Mouse (Mus musculus): Measurements from ENCODE around the gene Rps24. TPM values are rescaled to one million over a fixed set of nuclear protein-coding genes. Genes with fewer than 3 reads are reported as not detected.
"Not testable (repeated sequence)": the region's sequence is repeated elsewhere in the genome, so short reads cannot be mapped to it uniquely, and the experiment has no call there.

Gene Rps24
- total RNA-seq (2021) = 100 to 1,000 TPM; 622 to 647 TPM
- long read RNA-seq, experiment 1, partial matches to known transcripts = 138 of 321 reads
- long read RNA-seq, experiment 1, other reads (novel, unspliced or antisense) = 180 of 321 reads
- long read RNA-seq, experiment 2, partial matches to known transcripts = 100 of 197 reads
- long read RNA-seq, experiment 2, other reads (novel, unspliced or antisense) = 96 of 197 reads

DNA sequence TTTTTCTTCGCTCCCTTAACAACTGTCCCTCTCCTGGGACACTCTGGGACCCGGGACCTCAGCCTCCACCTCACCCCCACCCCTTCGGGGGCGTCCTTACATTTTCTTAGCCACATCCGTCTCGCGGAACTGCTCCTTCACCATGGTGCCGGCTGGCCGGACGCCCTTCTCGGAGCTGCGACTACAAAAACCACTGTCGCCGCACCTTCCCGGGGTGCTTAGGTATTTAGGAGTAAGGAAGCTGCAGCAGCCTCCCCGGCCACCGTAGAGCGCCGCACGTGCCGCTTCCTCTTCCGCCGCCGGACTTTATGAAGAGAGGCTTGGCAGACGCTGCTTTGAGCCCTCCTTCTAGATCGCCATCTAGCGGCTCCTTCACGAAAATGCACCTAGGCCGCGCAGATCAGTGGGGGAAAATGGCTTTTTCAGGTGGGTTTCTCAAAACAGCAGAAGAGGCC lies at the start of gene Rps24, which contains the start of gene Polr3a:
Rps24 (plus strand) TSS at position 353 of the 455 bp plus-strand sequence.
Polr3a (minus strand) TSS at position 286 of the 455 bp plus-strand sequence.
- peak; percentile 88 for DNase-seq

DNA sequence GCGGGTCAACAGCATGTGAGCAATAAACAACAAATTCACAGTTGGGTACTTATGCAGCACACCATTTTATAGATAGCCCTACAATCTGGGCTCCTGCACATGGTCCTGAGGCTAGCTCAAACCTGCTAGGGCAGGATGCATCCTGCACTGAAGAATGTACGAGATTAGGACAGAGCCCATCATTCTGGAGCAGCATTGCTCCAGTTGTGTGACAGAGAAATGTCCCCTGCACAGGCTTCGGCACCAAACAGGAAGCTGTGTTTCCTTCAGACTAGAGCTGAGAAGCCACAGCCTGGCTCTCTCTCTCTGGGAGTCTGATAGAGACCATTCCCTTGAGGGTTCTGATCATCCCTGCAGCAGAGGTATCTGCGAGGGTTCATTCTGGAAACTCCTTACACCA lies 43.4 kb upstream of the Rps24 start:
- not testable (repeated sequence) for DNase-seq

DNA sequence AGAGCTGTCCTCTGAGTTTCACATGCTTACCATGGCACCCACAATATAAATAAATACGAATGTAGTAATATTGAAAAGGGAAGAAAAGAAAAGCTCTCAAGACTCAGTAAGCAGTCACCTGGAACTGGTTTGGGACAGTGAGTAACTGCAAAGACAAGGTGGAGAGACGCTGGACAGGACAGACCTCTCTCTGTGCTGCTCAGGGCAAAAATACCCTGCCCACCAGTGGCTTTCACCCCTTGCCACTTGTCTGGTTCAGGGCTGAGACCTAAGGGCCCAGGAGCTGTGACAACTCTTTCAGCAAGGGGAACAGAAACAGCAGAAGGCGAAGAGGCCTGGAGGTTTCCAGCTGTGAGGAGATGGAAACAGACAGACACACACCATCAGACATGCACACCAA lies 28.7 kb upstream of the Rps24 start:
- no peak for DNase-seq

DNA sequence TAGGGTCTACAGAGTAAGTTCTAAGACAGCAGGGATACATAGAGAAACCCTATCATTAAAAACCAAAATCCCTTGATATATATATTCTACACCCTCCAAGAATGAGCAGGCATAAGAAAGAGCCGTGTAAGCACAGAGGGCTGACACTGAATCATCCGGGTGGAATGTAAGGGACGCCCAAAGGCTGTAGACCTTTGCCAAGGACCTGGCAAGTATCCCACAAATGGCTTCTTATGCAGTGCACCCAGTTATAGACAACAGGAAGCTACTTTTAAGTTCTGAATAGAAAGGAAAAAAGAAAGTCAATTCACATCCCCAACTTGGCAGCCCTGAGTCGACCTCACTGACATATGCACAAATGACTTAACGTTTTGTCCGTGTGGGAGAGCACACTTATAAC lies 18.1 kb upstream of the Rps24 start:
- no peak for DNase-seq

DNA sequence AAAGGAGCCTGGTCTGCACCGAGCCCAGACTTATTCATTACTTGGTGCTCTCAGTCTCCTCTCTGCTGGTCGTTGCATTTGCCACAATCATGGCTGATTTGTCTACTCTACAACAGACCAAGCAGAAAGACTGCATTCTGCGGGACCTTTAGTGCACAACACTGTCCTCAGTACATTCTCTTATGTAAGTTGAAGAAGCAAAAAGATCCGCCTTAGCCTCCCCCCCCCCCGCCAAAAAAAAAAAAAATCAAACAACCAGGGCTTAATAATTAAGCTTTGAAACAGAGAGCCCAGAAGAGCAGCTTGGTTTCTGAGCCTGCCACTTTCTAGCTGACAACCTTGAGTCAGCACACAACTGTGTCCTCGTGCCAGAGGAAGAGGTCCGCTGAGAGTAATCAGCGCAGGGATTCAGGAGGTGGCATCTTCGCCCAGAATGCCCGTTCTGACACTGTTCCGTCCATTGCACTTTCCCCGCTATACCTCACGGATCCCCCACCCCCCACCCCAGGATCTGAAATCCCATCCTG lies 621 bp upstream of the Rps24 start:
- DNase-seq = no peak

DNA sequence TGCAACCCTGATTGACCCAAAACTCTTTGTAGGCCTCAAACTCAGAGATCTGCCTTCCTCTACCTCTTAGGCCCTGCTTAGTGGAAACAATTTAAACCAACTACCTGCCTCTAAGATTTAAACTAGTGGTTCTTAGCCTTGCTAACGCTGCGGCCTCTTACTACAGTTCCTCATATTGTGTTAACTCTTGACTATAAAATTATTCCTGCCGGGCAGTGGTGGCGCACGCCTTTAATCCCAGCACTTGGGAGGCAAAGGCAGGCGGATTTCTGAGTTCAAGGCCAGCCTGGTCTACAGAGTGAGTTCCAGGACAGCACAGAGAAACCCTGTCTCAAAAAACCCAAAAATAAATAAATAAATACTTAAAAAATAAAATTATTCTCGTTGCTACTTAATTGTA lies 2.8 kb downstream of the Rps24 start:
- not testable (repeated sequence) for DNase-seq

DNA sequence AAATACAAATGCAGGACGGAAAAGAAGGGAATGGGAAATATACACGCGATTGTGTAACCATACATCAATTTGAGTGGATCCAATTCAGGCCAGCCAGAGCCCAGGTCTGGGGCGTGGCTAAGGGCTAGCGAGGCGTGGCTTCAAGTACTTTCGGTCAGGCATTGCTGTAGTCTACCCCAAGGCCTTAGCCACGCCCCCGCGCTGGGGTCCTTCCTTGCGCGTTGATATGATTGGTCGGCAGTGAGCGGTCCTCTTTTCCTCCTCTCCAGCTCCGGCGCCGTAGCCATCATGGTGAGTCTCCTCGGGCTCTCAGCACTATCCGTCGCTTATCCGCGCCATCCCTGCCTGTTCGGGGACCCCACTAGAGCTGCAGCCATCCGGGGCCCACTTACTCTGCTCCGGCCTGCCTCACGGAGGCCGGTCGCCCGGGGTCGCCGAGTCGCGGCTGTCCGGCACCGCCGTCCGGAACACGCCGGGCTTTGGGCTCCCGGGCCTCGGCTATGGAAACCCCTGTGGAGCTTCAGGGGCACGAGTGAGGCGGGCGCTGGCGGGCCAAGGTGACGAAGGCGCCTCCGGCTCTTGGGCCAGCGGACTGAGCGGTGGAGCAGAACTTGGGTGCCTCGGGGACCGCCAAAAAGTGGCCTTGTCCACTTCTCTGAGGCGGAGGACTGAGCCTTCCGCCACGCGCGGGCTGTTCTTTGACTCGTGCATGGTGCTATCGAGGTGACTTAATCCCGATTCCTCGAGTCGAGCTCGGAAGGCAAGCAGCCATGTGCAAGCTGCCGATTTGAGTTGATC lies 3.7 kb downstream of the Rps24 start:
- DNase-seq = peak; percentile 91

DNA sequence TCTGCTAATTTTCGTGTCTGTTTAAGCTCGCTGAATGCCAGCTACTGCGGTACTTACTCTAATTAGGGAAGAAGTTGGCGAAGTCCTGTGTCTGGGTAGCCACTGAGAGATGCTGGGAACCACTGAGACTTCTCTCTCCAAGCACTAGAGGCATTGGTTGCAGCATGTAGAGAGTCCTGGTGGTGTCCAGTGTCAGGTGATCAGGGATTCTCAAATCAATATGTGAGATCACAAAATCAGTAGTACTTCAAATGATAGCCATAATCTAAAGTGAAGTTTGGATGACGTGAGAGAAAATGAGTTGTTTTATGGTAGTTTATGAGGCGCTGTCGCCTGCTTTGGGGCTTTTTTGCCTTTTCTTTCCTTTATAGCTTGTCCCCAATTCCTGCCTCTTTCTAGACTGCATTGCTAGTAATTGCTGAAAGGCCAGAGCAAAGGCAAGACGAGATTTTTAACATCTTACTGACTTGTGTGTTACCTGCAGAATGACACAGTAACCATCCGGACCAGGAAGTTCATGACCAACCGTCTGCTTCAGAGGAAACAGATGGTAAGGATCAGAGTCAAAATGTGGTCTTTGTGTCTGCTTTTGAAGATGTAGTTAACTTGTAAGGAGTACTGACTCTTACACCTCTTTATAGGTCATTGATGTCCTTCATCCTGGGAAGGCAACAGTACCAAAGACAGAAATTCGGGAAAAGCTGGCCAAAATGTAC lies 4.5 kb downstream of the Rps24 start:
- no peak for DNase-seq

DNA sequence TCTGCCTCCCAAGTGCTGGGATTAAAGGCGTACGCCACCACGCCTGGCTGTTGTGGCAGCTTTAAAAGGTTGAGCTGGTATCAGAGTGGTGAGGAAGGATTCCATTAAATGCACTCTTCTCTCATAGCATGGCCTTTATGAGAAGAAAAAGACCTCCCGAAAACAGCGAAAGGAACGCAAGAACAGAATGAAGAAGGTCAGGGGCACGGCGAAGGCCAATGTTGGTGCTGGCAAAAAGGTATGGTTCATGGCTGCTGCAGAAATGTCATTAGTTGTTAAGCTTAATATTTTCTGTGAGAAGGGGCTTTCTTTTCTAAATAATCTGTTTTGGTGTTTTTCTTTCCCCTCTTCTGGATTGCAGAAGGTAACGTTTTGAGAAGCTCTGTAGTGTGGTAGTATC lies 6.3 kb downstream of the Rps24 start:
- DNase-seq = no peak

DNA sequence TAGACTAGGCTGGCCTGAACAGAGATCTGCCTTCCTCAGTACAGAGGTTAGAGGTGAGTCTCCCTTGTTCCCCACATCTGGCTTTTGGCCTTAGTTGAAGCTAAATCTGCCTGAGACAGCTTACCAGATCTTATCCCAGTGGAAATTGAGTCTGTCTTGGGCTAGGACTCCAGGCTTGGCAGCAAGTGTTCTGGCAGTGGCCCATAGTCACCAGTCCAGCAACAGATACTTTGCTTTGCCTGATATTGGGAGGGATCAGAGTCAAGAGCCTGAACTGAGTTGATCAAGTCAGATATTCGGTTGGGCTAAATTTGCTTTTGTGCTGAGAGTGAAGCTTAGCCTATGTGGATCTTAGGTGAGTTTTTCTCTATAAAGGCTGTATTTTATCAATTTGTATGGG lies 9.6 kb downstream of the Rps24 start:
- peak; percentile 44 for DNase-seq

DNA sequence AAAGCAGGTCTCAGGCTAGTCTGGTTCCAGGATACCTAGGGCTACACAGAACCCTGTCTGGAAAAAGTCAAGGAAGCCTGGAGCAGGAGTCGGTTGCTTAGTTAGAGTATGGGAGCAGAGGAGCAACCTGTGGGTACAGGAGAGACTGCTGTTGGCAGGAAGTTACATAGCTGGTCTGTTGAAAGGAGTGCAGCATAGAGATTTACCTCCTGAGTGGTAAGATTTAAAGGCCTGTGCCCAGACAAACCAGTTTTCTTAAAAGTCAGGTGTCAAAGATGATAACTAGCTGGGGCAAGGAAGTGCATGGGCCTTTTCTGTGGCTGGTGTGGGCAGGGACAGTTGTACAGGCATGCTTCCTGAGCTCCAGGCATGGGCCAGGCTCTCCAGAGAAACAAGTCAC lies 10.5 kb downstream of the Rps24 start:
- no peak for DNase-seq

DNA sequence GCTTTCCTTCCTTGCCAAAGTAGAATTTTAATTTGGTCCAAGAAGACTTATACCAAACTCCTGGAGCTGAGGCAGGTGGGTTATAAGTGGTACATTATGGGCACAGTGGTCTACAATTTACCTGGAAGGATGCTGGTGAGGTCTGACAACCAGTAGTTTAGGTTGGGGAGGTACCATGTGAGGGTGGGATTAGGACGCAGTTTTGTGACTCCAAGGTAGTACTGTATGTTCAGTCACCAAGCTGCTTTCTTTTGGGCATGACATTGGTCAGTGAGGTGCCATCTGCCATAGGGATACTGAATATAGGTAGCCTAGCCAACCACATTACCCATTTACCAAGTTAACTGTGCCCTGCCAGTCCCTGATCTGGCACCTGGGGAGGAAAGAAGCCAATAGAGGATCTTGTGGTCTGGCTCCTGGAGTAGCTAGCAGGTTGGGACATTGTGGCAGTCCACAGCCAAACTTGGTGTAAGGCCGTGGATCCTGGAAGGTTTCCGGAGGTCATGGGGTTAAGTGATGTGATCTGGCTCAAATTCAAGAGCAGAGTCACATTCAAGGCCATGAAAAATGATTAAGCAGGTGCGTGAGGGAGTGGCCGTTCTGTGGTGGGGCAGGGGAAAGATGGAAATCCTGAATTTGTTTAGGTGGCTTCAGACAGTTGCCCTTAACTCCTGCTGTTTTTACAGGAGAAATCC lies 11.8 kb downstream of the Rps24 start:
- no peak for DNase-seq

DNA sequence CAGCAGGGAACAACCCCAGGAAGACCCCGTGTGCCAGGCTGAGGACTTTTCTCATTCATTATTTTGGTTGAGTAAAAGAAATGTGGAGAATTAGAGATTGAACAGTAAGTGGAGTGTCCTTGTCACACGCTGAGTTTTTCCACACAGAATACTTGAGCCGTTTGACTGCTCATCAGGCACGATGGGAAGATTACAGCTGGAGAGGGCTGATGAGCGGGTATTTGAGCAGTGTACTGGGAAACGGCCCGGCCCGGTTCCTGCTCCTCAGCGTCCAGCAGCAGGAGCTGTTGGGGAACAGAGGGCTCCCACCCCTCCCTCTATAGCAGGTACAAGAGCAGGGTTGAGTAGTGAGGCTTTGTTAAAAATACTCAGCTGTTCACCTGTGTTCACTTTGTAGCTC lies 12.6 kb downstream of the Rps24 start:
- no peak for DNase-seq

DNA sequence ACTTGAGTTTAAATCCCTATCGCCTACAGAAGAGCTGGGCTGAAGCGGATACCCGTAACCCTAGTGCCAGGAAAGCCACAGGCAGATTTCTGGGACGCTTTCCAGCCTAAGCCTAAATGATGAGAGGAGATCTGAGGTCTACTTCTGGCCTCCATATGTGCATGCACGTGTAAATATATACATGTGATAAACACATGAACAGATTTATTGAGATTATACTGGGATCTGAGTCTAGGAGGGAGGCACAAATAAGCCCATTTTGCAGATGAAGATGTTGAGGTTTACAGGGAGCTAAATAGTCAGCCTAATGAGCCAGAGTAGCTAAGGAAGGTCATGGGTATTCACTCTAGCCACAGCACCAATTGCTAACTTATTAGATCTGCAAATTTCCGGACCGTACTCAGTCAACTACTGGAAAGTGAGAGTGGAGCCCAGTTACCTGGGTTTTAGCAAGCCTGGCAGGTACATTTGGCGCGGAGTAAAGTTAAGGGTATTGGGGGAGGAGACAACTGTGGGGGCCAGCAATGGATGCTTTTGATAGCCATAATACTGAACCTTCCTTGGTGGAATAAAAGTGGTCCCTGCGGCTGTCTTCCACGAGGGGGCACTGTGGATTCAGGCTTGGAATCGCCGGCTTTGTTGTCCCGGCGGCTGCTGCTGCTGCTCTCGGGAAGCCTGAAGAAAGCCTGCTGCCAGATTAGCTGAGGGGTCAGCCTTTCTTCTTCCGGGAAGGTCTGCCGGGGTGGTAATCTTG lies 13.3 kb downstream of the Rps24 start:
- DNase-seq = peak; percentile 66

DNA sequence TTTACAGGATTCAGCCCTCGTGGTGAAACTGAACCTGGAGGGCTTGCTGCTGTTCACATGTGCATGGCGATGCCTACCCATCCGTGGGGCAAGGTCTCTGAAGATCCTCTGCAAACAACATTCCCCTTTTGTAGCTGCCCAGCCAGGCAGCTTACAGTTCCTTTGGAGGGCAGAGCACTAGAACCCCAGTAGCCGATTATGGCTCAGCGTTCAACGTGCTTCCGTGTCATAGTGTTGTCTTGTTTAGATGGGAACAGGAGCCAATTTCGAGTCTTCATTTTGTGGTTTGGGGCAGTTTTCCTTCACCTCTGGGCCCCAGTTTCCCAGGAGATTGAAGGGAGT lies 13.9 kb downstream of the Rps24 start:
- DNase-seq = no peak

DNA sequence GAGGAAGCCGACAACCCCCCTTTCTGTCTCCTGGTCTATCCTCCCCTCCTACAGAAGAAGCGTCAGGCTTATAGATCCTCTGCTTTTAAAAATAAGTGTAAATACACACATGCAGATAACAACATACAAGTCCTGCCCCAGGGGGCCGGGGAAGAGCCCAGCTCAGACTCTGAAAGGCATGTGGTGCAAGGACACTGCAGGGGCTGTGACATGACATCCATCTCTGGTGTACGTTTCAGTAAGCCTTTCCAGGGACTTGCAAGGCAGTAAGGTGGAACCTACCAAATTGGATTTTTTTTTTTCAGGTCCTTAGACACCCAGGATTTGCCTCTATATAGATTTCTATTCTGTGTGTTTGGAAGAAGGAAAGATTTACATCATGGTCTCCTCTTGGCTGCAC lies 14.3 kb downstream of the Rps24 start:
- no peak for DNase-seq

DNA sequence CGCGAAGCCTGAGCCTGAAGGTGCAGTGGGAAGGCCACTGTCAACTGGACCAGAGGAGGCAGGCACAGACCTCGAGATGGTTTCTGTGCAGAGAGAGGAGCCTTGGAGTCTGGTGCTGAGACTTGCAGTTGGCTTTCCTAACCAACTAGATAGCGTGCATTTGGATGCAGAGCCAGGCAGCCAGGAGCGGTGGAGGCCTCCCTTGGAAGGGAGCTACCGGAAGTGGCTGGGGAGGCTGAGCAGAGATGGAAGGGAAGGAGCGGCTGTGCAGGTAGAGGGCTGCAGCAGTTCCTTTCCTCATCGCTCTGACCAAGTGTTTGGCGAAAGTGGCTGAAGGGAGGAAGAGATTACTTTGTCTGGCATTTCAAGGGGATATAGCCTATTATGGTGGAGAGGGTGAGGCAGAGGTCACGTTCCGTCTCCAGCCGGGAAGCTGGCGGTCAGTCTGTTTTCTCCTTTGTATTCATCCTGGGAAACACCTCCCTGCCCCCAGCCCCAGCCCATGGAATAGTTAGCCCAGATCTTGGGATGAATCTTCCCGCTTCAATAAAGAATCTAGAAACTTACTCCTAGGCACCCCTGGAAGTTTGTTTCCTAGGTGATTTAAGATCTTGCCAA lies 20.6 kb downstream of the Rps24 start:
- DNase-seq = no peak

DNA sequence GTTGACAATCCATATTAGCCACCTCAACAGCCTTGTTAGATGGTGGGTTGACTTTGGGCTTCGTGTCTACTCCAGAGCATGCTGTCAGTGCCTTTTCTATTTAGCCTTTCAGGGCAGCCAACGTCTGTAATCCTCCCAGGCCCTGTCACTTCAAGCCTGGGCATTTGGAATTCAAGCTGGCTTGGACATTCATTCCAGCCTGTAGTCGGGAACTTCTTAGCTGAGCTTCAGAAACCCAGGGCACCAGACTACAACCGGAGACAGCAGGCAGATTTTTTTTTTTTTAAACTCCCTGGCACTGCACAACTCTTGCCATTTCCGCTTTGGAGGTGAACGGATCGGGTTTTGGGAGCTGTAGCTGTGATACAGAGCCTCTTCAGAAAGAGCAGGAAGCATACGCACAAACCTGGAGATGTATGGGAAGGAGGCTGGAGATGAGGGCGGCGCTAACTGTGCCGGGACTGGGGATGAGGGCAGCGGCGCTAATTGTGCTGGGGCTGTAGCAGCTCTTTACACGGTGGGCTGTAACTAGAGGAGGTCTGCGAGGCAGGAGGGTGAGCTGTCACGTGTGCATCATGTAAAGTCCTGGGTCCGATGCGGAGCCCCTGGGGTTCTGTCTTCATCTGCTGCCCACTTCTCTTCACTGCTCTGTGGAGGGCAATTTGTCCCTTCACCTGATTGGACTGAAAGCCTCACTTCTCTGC lies 21.3 kb downstream of the Rps24 start:
- no peak for DNase-seq

DNA sequence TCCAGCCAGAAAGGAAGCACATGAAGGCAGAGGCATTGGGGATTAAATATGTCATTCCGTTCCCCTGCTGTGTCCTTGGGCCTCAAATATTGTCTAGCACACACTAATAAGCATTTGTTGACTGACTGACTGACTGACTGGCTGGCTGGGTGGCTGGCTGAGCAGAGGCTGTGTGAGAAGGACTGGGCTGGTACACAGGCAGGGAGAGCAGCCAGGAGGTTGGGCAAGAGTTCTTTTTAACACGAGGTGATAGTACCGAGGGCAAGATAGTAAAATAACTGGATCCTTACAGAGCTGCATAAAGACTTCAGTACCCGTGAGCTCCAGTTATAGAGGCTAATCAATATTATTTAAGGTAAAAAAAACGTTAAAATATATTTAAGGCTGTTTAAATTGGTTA lies 22.6 kb downstream of the Rps24 start:
- no peak for DNase-seq

DNA sequence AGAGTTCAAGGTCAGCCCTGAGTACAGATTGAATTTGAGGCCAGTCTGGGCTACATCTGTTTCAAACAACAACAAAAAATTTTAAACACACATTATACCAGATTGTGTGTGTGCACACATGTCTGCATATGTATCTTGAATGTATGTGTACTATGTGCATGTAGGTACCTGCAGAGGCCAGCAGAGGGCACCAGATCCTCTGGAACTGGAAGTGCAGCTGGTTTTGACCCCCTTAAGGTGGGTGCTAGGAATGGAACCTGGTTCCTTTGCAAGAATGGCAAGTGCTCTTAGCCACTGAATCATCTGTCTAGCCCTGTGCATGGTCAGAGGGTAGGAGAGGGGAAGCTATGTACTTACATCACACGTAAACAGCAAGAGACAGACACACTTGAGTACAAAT lies 23.3 kb downstream of the Rps24 start:
- DNase-seq = no peak

DNA sequence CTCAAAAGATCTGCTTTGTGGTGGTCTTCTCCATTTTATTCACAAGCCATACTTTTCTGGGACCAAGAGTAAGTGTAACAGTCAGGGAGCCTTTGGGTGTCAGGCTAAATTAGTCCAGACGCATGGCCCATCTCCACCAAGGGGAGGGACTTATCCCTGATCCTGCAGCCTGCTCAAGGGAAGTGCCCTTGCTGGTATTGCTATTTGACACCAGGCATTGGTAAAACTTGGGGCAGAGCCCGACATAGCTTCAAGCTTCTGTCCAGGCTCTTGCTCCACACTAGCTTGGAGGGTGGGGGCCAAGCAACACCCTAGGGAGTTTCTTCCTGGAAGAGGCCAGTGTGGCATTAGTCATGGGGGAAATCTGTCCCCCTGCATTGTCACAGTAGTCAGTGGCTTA lies 23.8 kb downstream of the Rps24 start:
- peak; percentile 51 for DNase-seq

Measured in gastrocnemius, postnatal 25 days (tissue).